ENCODE assay signal across 8 mouse cellular contexts in genomic region chr9:63959129-63959932, GRCm38 (mm10).
DNase-seq lines count a peak whose midpoint lies in the region; ATAC-seq and TF ChIP-seq lines count a peak whose summit lies in the region.

No protein-coding gene starts in this region.

- peak overlapping the region; percentile 86 to 95 for H3K27ac ChIP-seq in heart, embryonic 14.5 days (replicated peaks in 1 of 2; ENCODE audit: control insufficient read depth in 1 of 2, insufficient read depth in 1 of 2, low read depth in 2 of 2, low read length in 2 of 2)
- peak overlapping the region; percentile 73 for H3K27ac ChIP-seq in stomach, postnatal 0 days (replicated peaks)

- TF ChIP-seq EP300 in stomach, postnatal 0 days (optimal IDR thresholded peaks at IDR 0.05): no peak

- no peaks in the 10 kb centered on the region for H3K27me3 ChIP-seq in heart, embryonic 14.5 days (ENCODE audit: control insufficient read depth, insufficient read depth, low read length)
- no peaks in the 10 kb centered on the region for H3K27me3 ChIP-seq in stomach, postnatal 0 days (ENCODE audit: control insufficient read depth, insufficient read depth, low read length)

- H3K9ac ChIP-seq in heart, embryonic 14.5 days (ENCODE audit: low read length): peak overlapping the region; percentile 72
- peak overlapping the region; percentile 48 for H3K9ac ChIP-seq in stomach, postnatal 0 days (ENCODE audit: low read length)

- no peak overlapping the region for H3K4me3 ChIP-seq in heart, embryonic 14.5 days (ENCODE audit: control insufficient read depth in 1 of 2, insufficient read depth in 1 of 2, low read depth in 1 of 2, low read length in 2 of 2)
- no peak overlapping the region for H3K4me3 ChIP-seq in stomach, postnatal 0 days (ENCODE audit: low read depth, low read length)

- H3K4me1 ChIP-seq in heart, embryonic 14.5 days (ENCODE audit: control insufficient read depth in 2 of 2, insufficient read depth in 2 of 2, low read length in 2 of 2): peaks cover 79 to 87% of the 10 kb centered on the region in 2 experiments
- peaks cover 13% of the 10 kb centered on the region for H3K4me1 ChIP-seq in stomach, postnatal 0 days (replicated peaks; ENCODE audit: control insufficient read depth, insufficient read depth)

- intact Hi-C loops in heart, postnatal 25 days (cut with DNase I): loop anchor here (2.0 to 5.0 kb wide), 2 partner anchors 42 to 65 kb away; no protein-coding TSS in a partner anchor

- H3K36me3 ChIP-seq in heart, embryonic 14.5 days (ENCODE audit: control insufficient read depth, insufficient read depth, low read length): no peaks in the 10 kb centered on the region; the same call in 1 of the 2 replicates
- no peaks in the 10 kb centered on the region for H3K36me3 ChIP-seq in stomach, postnatal 0 days (ENCODE audit: control insufficient read depth, insufficient read depth, low read length)

- TF ChIP-seq CTCF in stomach, postnatal 0 days (IDR thresholded peaks at IDR 0.05; ENCODE audit: low read depth): peak; percentile 94

- H3K9me3 ChIP-seq in heart, embryonic 14.5 days (ENCODE audit: control insufficient read depth, low read length): no peaks in the 10 kb centered on the region
- no peaks in the 10 kb centered on the region for H3K9me3 ChIP-seq in stomach, postnatal 0 days (ENCODE audit: control insufficient read depth, low read length)

- peak overlapping the region; percentile 61 for H3K4me2 ChIP-seq in heart, embryonic 14.5 days (ENCODE audit: low read length)
- peak overlapping the region; percentile 31 for H3K4me2 ChIP-seq in stomach, postnatal 0 days (replicated peaks; ENCODE audit: low read depth)

- ATAC-seq in heart, embryonic 14.5 days (ENCODE audit: insufficient number of reproducible peaks, insufficient read depth, low FRiP score, low read depth): no peak
- peak; percentile 58 for ATAC-seq in stomach, postnatal 0 days (ENCODE audit: low FRiP score, low TSS enrichment)

- WGBS in heart, embryonic 14.5 days: 39% methylated on average over 17 of the region's 17 CpGs
- 31% methylated on average over 16 of the region's 17 CpGs for WGBS in stomach, postnatal 0 days

- DNase-seq in heart, adult 11 months: peak; percentile 97
- DNase-seq in heart, postnatal 25 days (ENCODE audit: low spot score): no peak
- peak; percentile 87 for DNase-seq in embryo, embryonic 11 days
- DNase-seq in kidney, postnatal 14 days: peak; percentile 85
- peak; percentile 80 to 82 for DNase-seq in lung, postnatal 4 days
- DNase-seq in stomach, postnatal 0 days (ENCODE audit: low spot score): peak; percentile 82
- DNase-seq in layer of hippocampus, adult 9-10 months (ENCODE audit: low spot score): no peak

Comparison
In these comparisons a context has a peak if more than half of its experiments do, and no peak if none do; other contexts are left out.
1. DNase-seq: peak in heart, adult 11 months (single experiment), embryo, embryonic 11 days (single experiment), kidney, postnatal 14 days (single experiment), lung, postnatal 4 days (2 of 2) and stomach, postnatal 0 days (single experiment); none in heart, postnatal 25 days (single experiment) and layer of hippocampus, adult 9-10 months (single experiment).